Mouse (Mus musculus): ENCODE measurements around the gene Glis2.

DNA sequence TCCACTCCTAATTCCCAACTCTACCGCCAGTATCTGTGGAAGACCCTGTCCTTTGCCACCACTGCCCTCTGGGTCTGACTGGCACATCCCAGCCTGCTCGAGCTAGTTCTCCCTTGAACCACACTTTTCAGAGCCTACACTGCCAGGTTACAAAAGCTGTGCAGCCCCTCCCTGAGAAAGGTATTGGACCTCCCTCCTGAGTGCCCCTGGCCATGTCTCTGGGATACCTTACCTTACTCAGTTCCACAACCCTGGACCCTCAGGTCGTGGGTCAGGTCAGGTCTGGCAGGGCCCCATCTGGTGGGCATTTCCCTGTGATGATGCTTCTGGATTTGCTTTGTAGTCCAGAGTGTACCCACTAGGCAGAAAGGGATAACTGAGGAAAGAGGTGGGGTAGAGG lies 5.1 kb downstream of the Glis2 start:
- TF ChIP-seq POLR2A (IDR thresholded peaks at IDR 0.05; ENCODE audit: low read depth, low read length) (no peak), CHD2 (IDR thresholded peaks at IDR 0.05; ENCODE audit: low read length) (no peak), USF2 (conservative IDR thresholded peaks at IDR 0.05; ENCODE audit: low read depth, low read length) (no peak), BHLHE40 (IDR thresholded peaks at IDR 0.05; ENCODE audit: low read depth, low read length) (no peak), CTCF (conservative IDR thresholded peaks at IDR 0.05 in 1 of 2, IDR thresholded peaks at IDR 0.05 in 1 of 2; ENCODE audit: low read depth in 2 of 2, low read length in 2 of 2) (no peak), CHD1 (IDR thresholded peaks at IDR 0.05; ENCODE audit: low read depth, low read length) (no peak), MAX (IDR thresholded peaks at IDR 0.05; ENCODE audit: low read length) (no peak)

All from CH12.LX (cell line).